Mouse (Mus musculus): ENCODE results near the gene Slc9b2.

GRCm38 (mm10) chr3:135269391-135269990 is 38.0 kb upstream of the Slc9b2 start:
- TF ChIP-seq POLR2A (IDR thresholded peaks at IDR 0.05; ENCODE audit: low read depth, low read length) (no peak), CTCF (IDR thresholded peaks at IDR 0.05; ENCODE audit: extremely low read depth, insufficient read depth, insufficient read length, insufficient replicate concordance) (no peak)

All from spleen, adult 2 months (tissue).